Mouse (Mus musculus) heart, adult 18-20 months (tissue): ENCODE measurements around the gene Plagl2. TPM values are rescaled to one million over a fixed set of nuclear protein-coding genes. Genes with fewer than 3 reads are reported as not detected.

Source experiments
- DNase-seq, 2 experiments: peaks; one replicate each; pipeline ENCODE4 v3.0.0; 2021 to 2022; ENCODE audit warnings: mixed read lengths in 1 of 2
- total RNA-seq, 2 experiments: library from RNA; stranded (reverse); gene quantifications; 2 replicates each; pipeline ENCODE4 v1.2.3; 2021

Plagl2 gene
- total RNA-seq, 2 experiments from 2014 or later, result 3.3 to 4.2 TPM

- no peak for DNase-seq
These were observed 2.0 kb downstream of the Plagl2 start for GRCm38 (mm10) chr2:153239021-153239859.

- DNase-seq, result no peak
These were observed 2.8 kb downstream of the Plagl2 start for GRCm38 (mm10) chr2:153238406-153238805.

DNA sequence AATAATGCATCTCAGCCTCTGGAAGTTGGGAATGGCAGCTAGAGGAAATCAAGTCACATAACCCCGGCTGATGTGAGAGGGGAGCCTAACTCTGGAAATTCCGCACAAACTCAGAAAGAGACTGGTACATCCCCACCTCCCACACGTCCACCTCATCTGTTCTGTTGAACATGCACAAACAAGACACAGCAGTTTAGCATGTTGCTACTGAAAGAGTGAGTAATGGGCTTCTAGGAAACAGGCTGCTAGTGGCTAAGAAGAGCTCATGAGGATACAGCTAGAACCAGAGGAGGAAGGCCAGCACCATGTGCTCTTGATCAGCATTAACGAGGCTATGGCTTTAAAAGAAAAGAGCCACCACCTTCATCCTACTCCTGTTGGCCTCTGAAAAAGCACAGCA, 3.3 kb downstream of the Plagl2 start:
- no peak for DNase-seq

- DNase-seq, result no peak
These were observed 4.0 kb downstream of the Plagl2 start for GRCm38 (mm10) chr2:153237193-153237592.

DNA sequence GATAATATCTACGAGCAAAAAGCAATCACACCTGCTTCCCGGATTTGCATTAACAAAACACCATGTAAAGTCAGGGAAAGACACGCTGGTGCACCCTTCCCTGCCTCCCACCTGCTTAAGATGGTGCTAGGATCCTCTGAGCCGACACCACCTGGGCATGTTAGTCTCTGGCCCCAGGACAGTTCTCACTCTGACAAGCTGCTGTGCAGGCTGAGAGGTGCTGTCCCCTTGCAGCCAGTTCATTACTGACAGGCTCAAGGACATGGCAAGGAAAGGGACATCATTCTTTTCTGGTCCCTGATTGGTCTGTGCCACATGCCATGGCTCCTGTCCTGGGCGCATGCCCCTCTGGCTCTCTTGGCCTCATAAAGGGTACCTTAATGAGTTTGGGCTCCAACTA, 12.7 kb downstream of the Plagl2 start:
- peak in 1 of 2 experiments; percentile 22 for DNase-seq

DNA sequence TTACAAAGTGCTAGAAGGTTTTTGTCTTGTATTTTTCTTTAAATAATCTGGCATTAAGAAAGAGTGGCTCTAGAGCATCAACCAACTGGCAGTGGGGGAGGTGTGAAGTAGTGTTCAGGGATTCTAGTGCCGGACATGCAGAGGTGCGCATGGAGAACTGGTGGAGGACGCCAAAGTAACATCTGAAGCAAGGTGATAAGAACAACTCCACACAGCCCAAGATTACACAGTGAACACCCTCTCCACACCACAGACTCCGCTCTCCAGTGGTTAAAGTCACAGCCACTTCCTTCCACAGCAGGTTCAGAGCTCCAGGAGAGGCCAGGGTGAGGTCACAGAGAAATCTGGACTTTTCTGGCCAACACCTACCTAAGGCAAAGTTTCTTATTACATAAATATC, 13.3 kb downstream of the Plagl2 start:
- no peak for DNase-seq

DNA sequence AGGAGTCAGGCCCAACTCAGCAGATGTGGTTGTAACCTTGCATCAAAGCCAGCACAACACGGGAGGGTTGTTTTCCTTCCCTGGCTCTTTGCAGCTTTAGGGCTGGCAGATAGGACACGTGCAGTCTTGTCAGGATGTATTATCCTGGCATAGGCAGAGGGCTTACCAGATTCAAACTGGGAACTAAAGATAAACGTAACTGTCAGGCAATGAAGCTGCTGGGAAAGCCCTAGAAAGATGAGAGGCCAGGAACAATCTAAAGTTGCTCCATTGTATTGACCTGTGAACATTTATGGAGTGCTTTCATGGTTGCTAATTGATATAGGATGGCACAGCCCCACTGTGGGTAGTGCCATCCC, 15.7 kb downstream of the Plagl2 start:
- no peak for DNase-seq

GRCm38 (mm10) chr2:153224946-153225594, 16.2 kb downstream of the Plagl2 start, which contains the start of gene Tspyl3:
Gene Tspyl3, minus strand, starts transcription at chr2:153225441.
- peak; percentile 53 to 56 for DNase-seq

GRCm38 (mm10) chr2:153222566-153222965, 18.7 kb downstream of the Plagl2 start:
- no peak for DNase-seq

DNA sequence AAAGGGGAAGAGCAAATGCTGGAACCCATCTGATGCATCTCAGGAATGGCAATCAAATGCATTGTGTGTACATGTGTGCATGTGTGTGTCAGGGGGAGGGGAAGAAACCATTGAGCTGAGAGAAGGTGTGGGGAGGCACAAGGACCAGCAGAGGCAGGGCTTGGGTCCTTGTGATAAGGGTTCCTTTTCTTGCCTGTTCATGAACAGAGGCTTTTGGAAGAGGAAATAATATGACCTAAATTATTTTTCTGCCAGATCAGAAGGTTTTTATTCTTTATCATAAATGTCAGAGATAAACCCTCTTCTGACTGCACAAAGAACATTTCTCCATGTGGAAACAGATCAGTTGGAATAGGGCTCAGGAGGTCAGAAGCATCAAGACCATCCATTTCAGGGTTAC, 19.1 kb downstream of the Plagl2 start:
- no peak for DNase-seq

DNA sequence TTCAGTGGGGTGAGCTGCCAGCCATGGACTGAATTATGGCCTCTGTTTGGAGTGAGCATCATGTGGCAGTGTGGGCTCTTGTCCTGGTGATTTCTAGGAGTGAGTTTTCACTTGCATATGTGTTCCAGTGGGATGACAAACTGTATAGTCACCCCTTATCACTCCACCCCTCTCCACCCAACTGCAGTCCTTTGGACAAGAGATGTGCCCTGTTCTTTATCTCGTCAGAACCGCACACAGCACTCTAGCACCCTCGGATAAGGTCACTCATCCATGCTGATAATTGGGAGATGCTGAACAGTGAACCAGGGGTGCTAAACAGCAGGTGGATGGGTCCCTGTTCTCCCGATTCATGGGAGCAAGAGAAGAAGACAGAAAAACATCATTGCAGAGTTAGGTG, 19.6 kb downstream of the Plagl2 start:
- no peak for DNase-seq

- DNase-seq, result no peak
These were observed 22.7 kb downstream of the Plagl2 start for GRCm38 (mm10) chr2:153218516-153218915.

DNA sequence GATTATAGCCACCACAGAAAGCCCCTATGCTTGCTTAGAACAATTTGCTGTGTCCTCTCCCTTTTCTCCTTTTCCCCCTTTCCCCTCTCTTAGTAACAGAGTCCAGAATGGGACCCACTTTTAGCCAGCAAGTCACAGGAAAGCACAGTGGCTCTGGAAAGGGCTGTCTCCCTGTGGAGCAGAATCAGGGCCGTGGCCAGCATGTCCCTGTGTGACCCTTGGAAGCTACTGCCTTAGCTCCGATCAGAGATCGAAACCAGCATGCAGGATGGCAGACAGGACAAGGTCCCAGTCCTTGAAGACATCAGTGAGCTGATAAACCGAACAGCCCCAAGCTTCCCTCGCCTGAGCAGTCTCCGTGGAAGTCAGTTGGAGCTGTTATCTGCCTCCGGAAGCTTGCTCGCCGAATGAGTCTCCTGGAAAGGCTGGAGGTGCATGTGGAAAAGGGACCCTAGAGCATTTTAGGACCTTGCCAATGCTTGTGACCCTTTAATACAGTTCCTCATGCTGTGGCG, 23.3 kb downstream of the Plagl2 start:
- DNase-seq, result no peak

- no peak for DNase-seq
These were observed 25.8 kb downstream of the Plagl2 start for GRCm38 (mm10) chr2:153215421-153215820.

DNA sequence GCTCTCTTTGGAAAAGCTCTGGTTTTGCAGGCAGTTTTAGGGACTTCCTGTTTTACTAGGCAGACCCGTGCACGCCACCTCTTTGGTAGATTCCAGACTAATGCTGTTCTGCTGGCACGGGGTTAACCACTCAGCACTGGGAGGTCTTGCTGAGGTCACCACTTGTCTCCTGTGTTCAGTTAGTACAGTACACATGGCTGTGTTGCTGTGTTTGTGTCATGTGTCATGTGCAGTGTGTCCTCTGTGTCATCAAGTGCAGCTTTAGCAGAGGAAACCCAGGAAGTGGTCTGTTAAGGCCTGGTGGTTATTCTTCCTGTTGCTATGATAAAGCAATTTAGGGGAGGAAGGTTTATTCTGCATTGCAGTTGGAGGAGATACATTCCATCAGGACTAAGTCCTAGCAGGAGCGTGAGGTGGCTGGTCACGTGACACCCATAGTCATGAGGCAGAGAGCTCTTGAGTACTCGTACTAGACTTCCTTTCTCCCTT, 26.4 kb downstream of the Plagl2 start:
- peak in 1 of 2 experiments; percentile 18 for DNase-seq

DNA sequence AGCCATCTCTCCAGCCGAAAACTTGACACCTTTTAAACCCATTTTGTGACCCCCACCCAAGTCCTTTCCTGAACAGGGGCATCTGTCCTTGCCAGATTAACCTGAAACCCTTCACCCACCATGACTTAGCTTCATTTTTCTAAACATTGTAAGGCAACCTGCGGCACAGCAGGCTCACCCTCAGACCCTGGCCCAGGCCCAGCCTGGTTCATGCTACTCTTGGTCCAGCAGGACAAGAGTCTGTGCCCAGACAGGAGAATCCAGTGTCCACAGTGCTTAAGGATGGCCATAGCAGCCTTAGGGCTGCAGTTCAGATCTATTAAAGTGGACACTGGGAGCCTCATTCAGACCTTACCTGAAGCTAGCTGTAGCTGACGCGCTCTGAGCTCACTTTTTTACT, 27.9 kb downstream of the Plagl2 start:
- no peak for DNase-seq

DNA sequence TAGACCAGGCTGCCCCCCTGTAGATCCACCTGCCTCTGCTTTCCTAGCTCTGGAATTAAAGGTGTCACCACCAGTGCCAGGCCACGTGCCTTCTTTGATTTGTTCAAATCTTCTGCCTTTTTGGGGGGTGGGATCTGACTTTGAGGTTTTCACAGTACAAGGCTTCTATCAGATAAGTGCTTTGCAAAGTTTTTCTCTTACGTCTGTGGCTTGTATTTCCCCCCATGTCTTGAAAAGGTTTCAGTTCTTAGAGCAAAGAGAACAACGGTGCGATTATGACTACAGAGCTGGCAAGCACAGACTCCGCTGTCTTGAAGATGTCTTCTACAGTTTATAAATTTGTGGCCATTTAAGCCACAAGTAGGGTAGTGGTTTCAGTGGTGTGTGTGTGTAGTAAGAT, 29.8 kb downstream of the Plagl2 start:
- no peak for DNase-seq

GRCm38 (mm10) chr2:153209286-153209685, 31.9 kb downstream of the Plagl2 start:
- DNase-seq, result no peak

GRCm38 (mm10) chr2:153208149-153208548, 33.1 kb downstream of the Plagl2 start:
- no peak for DNase-seq

DNA sequence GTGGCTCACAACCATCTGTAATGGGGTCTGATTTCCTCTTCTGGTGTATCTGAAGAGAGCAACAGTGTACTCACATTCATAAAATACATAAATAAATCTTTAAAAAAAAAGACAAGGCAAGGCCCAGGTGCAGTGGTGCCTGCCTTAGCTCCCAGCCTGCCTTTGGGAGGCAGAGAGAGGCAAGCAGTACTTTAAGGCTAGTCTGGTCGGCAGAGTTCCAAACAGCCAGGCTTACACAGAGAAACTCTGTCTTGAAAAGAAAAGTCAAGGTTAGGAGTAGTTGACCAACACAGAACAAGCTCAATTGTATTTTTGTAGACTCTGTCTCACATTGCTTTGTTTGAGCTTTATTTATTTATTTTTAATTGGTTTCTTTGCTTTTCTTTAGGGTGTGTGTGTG, 38.5 kb downstream of the Plagl2 start:
- DNase-seq, result no peak

- peak in 1 of 2 experiments; percentile 53 for DNase-seq
These were observed 42.1 kb downstream of the Plagl2 start for GRCm38 (mm10) chr2:153199114-153199513.

GRCm38 (mm10) chr2:153198485-153198884, 42.7 kb downstream of the Plagl2 start:
- peak in 1 of 2 experiments; percentile 38 for DNase-seq

GRCm38 (mm10) chr2:153194255-153194654, 47.0 kb downstream of the Plagl2 start:
- no peak for DNase-seq
